Mouse (Mus musculus): Measurements from ENCODE around the gene Prps2.
"Not testable (repeated sequence)": the region's sequence is repeated elsewhere in the genome, so short reads cannot be mapped to it uniquely, and the experiment has no call there.

Prps2 gene

GRCm38 (mm10) chrX:167323742-167324141, 58.8 kb downstream of the Prps2 start:
- no peak for DNase-seq (ENCODE audit: low read depth)

DNA sequence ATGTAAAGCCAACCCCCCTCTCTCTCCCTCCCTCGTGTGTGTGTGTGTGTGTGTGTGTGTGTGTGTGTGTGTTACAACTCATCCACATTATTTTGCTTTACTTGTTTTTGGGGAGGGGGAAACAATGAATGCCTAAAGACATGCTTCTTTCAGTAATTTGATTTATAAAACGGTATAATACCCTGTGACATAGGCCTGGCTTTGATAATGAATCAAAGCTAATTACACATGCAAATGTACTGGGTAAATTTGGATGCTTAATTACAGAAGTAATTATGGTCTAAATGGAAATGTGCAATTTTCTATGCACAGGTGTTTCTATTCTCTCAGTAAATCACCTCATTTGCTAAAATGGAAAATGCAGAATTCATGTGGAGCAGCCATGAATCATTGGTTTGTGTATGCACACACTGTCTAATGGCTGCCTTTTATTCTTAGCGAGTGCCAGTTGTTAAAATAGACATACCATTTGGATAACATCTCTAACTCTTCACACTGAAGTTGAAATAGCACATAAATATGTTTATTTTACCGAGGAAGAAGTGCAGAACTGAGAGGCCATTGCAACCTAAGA, 61.2 kb downstream of the Prps2 start:
- DNase-seq (ENCODE audit: low read depth): no peak

DNA sequence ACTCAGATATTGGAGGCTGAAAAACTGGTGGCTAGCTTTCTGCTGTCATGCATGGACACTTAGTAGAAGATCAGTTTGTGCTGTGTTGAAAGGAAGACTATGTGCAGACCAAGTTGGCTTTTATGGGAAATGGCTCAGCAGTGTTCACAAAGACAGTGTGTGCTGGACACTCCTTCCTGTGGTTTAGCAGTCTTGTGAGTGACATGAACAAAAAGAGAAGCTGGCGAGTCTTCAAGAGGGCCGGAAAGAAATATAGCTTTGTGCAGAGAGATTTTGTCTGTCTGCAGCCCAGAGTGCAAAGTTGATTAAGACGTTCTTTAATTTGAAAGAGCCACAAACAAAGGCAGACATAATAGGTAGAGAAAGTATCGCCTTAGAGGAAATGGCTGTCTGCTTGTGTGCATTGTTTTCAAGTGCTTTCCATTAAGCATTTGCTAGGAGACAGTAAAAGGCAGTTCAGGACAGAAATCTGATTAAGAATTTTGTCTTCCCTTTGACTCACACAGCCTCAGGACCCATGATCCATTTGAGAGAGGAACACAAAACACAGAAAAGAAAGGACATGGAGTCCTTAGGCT, 63.6 kb downstream of the Prps2 start:
- DNase-seq (ENCODE audit: low read depth): peak; percentile 25

- no peak for DNase-seq (ENCODE audit: low read depth)
Observed at GRCm38 (mm10) chrX:167315766-167316165, 66.8 kb downstream of the Prps2 start.

- no peak for DNase-seq (ENCODE audit: low read depth)
Observed at GRCm38 (mm10) chrX:167315093-167315726, 67.3 kb downstream of the Prps2 start.

GRCm38 (mm10) chrX:167302061-167302460, 80.5 kb downstream of the Prps2 start:
- not testable (repeated sequence) for DNase-seq (ENCODE audit: low read depth)
